Mouse (Mus musculus) ES-Bruce4 (cell line): ENCODE measurements around the gene Specc1.

Experiments used
- CTCF ChIP-seq: IDR thresholded peaks from one replicate; pipeline ENCODE4 v1.8.1; 2011; ENCODE audit warnings: low read depth, low read length
- EP300 ChIP-seq: IDR thresholded peaks from 2 replicates; pipeline ENCODE4 v1.6.1; 2011; ENCODE audit warnings: low read depth, low read length; ENCODE audit not compliant: insufficient read depth

GRCm38 (mm10) chr11:62251047-62251446 lies 294.5 kb downstream of the Specc1 start:
- TF ChIP-seq EP300 (no peak), CTCF (no peak)
